Mouse (Mus musculus) hindbrain, embryonic 16.5 days (tissue): ENCODE measurements at regions not wholly inside any gene's neighbourhood (a gene's known extent, or its start where the extent isn't known, plus 50 kb on each side); places are given as distances from the start of the nearest gene placed in this dataset.

Experiments
- ATAC-seq: fragments of 200-750 bp; cut with Nextera tagmentation; 2 replicates; pipeline ENCODE4 v1.8.0; 2017; ENCODE audit warnings: moderate TSS enrichment, moderate library complexity
- H3K27ac ChIP-seq: fragments of 300-500 bp; sonication (generic); 2 replicates; pipeline ENCODE4 v1.5.1; 2014; ENCODE audit warnings: low read depth, mild to moderate bottlenecking, control low read depth, low read length, moderate library complexity
- H3K27me3 ChIP-seq: fragments of 300-500 bp; sonication (generic); replicated peaks from 2 replicates; pipeline ENCODE4 v1.6.1; 2014; ENCODE audit warnings: low read length; ENCODE audit not compliant: control insufficient read depth, insufficient read depth
- H3K36me3 ChIP-seq: fragments of 300-500 bp; sonication (generic); 2 replicates; pipeline ENCODE4 v1.6.1; 2014; ENCODE audit warnings: mild to moderate bottlenecking, low read length, moderate library complexity, mixed read lengths; ENCODE audit not compliant: control insufficient read depth, insufficient read depth
- H3K4me1 ChIP-seq: fragments of 300-500 bp; sonication (generic); 2 replicates; pipeline ENCODE4 v1.6.1; 2014; ENCODE audit warnings: low read depth, low read length; ENCODE audit not compliant: control insufficient read depth, insufficient read depth
- H3K4me2 ChIP-seq: fragments of 300-500 bp; sonication (generic); 2 replicates; pipeline ENCODE4 v1.6.1; 2014; ENCODE audit warnings: mild to moderate bottlenecking, low read length, control low read depth, moderate library complexity
- H3K4me3 ChIP-seq: fragments of 300-500 bp; sonication (generic); 2 replicates; pipeline ENCODE4 v1.5.1; 2014; ENCODE audit warnings: mild to moderate bottlenecking, low read length, control low read depth, moderate library complexity
- H3K9ac ChIP-seq: fragments of 300-500 bp; sonication (generic); 2 replicates; pipeline ENCODE4 v1.6.1; 2014; ENCODE audit warnings: low read depth, mild to moderate bottlenecking, control low read depth, low read length, moderate library complexity
- H3K9me3 ChIP-seq: fragments of 300-500 bp; sonication (generic); 2 replicates; pipeline ENCODE4 v1.6.1; 2014; ENCODE audit warnings: mild to moderate bottlenecking, low read length, moderate library complexity; ENCODE audit not compliant: control insufficient read depth
- whole genome bisulfite sequencing: fragments of 180-500 bp; shearing (Covaris S2); extraction: QIAGEN DNeasy Blood & Tissue Kit; methylation state at CpG from one replicate; pipeline ENCODE4 v1.1.7; 2014; 5-methylcytosine and 5-hydroxymethylcytosine counted together

DNA sequence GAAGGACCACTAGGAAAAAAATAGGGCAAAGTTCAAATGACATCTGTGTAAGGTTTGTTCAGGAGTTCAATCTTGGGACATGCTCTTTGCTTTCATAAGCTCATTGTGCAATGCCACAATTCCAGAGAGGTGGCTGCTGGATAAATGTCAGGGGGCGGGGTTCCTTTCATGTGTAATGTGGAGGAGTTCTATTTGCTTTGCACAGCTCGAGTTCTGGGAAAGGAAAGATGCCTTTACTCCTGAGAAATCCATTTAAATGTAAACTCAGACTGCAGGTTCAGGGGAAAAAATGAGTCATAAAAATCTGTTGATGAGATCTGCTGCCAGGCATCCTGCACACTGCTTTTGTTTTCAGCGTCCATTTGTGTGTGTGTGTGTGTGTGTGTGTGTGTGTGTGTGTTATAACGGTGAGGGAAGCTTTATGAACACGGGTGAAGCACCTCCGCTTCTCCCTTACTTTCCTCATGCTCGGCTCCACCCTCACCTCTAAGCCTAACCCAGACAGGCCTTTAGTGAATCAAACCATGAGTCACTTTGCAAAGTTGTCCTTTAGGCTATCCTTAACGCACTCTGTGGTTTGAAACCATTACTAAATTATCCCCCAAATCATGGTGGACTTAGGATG lies 99.9 kb upstream of the Acsl4 start:
- H3K27me3 ChIP-seq: peaks cover 3% of the 10 kb centered on the region; the same call in 1 of the 2 replicates
- 67% methylated on average over 8 of the region's 8 CpGs for WGBS
- H3K9me3 ChIP-seq: no peaks in the 10 kb centered on the region
- H3K4me2 ChIP-seq: no peak overlapping the region
- no peak for ATAC-seq
- no peak overlapping the region for H3K4me3 ChIP-seq
- H3K4me1 ChIP-seq: no peaks in the 10 kb centered on the region
- no peak overlapping the region for H3K9ac ChIP-seq
- H3K27ac ChIP-seq: no peak overlapping the region
- H3K36me3 ChIP-seq: no peaks in the 10 kb centered on the region

DNA sequence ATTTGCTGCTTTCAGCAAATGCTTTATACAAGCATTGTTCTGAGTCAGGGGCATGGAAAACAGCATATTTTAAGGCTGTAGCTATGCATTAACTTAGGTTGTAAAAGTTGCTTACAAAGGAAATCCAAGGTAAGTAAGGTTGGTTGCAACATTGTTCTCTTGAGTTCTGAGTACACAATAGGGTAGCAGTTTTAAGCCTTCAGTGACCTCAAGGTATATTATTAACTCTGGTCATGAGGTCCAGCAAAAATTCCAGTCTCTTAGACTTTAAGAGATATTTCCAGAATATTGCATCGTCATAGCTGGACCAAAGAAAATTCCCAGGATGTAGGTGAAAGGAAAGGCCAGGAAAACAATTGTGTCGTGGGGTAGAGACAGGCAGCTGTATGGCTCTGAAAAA lies 110.8 kb upstream of the Acsl4 start:
- Histone ChIP-seq H3K4me1 (no peaks in the 10 kb centered on the region), H3K27ac (no peak overlapping the region), H3K9me3 (no peaks in the 10 kb centered on the region), H3K36me3 (no peaks in the 10 kb centered on the region), H3K4me2 (no peak overlapping the region), H3K27me3 (no peaks in the 10 kb centered on the region), H3K4me3 (no peak overlapping the region), H3K9ac (no peak overlapping the region)
- WGBS: 70% methylated on average over 2 of the region's 2 CpGs
- no peak for ATAC-seq

DNA sequence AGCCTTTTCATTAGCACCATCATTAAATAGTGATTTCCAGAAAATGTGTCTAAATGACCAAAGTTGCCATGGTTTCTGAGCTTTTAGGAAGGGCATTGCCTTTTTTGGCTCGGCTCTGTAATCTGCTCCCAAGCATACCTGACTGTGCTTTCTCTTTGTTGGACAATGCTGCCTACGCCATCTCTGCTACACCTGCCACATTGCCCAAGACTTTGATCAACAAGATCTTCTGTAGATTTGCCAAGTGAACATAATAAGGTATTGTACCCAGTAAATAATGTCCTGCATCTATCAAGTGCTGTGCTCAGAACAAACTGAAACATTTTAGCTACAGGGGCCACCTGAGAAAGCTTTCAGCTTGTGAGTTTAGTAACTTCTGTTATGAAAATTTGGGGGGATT lies 114.6 kb upstream of the Acsl4 start:
- no peak for ATAC-seq
- H3K4me1 ChIP-seq: no peaks in the 10 kb centered on the region
- no peak overlapping the region for H3K9ac ChIP-seq
- H3K27me3 ChIP-seq: no peaks in the 10 kb centered on the region
- no peaks in the 10 kb centered on the region for H3K36me3 ChIP-seq
- WGBS: 79% methylated on average over 2 of the region's 2 CpGs
- H3K4me3 ChIP-seq: no peak overlapping the region
- no peak overlapping the region for H3K4me2 ChIP-seq
- no peaks in the 10 kb centered on the region for H3K9me3 ChIP-seq
- no peak overlapping the region for H3K27ac ChIP-seq

DNA sequence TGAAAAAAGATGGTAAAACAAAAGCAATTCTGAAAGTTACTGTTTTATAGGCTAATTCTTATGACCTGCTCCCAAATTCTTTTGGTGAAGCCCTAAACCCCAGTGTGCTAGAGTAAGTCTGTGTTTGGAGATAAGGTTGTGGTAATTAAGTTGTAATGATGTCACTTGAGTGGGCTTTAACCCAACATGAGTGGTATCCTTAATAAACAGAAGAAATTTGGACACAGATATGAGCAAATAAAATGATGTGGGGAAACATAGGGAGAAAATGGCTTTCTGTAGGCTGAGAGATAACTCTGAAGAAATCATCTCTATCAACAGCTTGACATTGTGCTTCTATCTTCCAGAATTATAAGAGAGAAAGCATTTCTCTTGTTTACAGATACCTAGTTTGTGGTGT lies 117.1 kb upstream of the Acsl4 start:
- ATAC-seq: no peak
- Histone ChIP-seq H3K4me2 (no peak overlapping the region), H3K9ac (no peak overlapping the region), H3K27me3 (no peaks in the 10 kb centered on the region), H3K9me3 (no peaks in the 10 kb centered on the region), H3K4me3 (no peak overlapping the region), H3K36me3 (no peaks in the 10 kb centered on the region), H3K27ac (no peak overlapping the region), H3K4me1 (no peaks in the 10 kb centered on the region)

DNA sequence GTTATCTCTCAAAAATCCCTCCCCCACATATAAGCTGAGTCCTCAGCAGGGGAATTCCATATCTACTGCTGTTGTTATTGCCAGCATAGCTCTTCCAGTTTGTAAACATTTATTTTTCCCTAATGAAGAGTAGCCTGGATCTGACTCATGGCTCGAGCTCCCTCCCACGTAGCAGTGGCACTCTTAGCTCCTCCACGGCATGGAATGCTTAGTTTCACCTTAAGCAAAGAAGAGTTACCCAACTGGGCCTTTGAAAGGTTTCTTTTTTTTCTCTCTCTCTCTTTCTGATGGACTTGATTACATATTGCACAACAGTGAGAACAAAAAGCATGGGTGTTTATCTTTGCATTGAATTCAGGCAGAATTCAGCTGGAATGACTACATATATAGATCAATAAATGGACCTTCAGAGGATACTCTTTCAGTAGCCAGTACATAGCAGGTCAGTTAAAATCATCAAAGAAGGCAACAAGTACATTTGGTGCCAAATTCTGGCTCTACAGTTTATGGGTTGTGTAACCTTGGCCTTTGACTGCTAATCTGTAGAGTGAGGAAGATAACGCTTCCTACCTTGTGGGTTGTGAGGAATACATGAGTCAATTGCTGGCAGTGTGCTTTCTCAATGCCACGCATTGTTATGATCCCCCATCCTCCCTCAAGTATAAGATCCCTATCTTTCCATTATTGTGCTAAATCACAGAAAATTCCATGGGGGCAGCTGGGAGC lies 126.2 kb upstream of the Acsl4 start:
- Histone ChIP-seq H3K9ac (no peak overlapping the region), H3K4me3 (no peak overlapping the region), H3K4me1 (no peaks in the 10 kb centered on the region), H3K27ac (no peak overlapping the region), H3K4me2 (no peak overlapping the region), H3K27me3 (no peaks in the 10 kb centered on the region; the same call in 1 of the 2 replicates), H3K36me3 (no peaks in the 10 kb centered on the region), H3K9me3 (no peaks in the 10 kb centered on the region)
- 91% methylated on average over 5 of the region's 5 CpGs for WGBS
- ATAC-seq: no peak

DNA sequence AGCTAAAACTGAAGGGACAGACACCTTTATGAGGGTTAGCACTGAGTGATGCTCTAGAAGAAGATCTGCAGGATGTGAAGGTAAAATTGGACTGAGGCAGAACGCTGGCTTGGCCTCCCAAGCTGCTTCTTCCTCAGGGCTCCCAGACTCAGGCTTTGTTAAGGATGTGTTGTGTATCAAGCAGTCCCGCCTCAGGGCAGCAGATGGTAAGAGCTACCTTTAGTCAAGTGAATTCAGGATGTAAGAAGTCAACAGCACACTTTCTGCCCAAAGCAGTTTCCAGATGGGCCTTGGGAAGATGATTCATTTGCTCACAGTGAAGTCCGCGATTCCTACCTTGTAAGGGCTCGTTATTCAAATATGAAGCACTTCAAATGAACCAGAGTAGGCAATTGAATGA lies 126.9 kb upstream of the Acsl4 start:
- no peak overlapping the region for H3K4me2 ChIP-seq
- 85% methylated on average over 5 of the region's 5 CpGs for WGBS
- H3K36me3 ChIP-seq: no peaks in the 10 kb centered on the region
- H3K9me3 ChIP-seq: no peaks in the 10 kb centered on the region
- H3K4me1 ChIP-seq: no peaks in the 10 kb centered on the region
- H3K27me3 ChIP-seq: no peaks in the 10 kb centered on the region; the same call in 1 of the 2 replicates
- H3K4me3 ChIP-seq: no peak overlapping the region
- no peak overlapping the region for H3K9ac ChIP-seq
- no peak for ATAC-seq
- no peak overlapping the region for H3K27ac ChIP-seq

DNA sequence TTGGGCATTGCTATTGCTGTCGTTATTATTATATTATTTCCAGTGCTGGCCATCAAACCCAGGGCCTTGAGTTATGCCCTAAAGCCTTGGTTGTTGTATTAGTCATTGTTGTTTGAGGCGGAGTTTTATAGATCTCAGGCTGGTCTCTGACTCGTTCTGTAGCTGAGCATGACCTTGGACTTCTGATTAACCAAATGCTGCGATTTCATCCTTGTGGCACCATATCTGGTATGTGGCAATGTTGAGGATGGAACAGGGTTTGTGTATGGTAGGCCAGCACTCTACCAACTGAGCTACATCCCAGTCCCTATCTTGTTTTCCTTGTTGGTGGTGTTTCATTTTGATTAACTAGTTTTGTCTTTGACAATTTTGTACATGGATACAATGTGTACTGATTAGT lies 130.7 kb upstream of the Acsl4 start:
- H3K9me3 ChIP-seq: no peaks in the 10 kb centered on the region
- no peak for ATAC-seq
- H3K27ac ChIP-seq: no peak overlapping the region
- no peak overlapping the region for H3K9ac ChIP-seq
- no peaks in the 10 kb centered on the region for H3K27me3 ChIP-seq
- WGBS: 88% methylated on average over 4 of the region's 4 CpGs
- H3K4me3 ChIP-seq: no peak overlapping the region
- H3K36me3 ChIP-seq: no peaks in the 10 kb centered on the region
- no peak overlapping the region for H3K4me2 ChIP-seq
- no peaks in the 10 kb centered on the region for H3K4me1 ChIP-seq

DNA sequence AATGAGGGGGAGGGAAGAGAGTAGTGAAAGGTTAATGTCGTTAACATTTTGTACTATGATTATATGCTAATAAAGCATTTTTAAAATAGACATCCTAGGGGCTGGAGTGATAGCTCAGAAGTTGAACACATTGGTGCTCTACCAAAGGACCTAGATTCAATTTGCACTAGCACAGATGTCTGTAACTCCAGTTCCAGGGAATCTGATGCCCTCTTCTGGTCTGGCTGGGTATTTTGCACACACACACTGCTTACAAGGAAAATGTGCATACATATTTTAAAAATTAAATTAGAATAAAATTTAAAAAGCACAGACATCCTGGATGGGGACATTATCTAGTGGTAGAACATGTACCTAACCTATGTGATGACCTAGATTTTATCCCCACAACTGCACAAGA lies 136.6 kb upstream of the Acsl4 start:
- Histone ChIP-seq H3K9ac (no peak overlapping the region), H3K9me3 (no peaks in the 10 kb centered on the region), H3K4me1 (no peaks in the 10 kb centered on the region), H3K27ac (no peak overlapping the region), H3K27me3 (no peaks in the 10 kb centered on the region), H3K4me2 (no peak overlapping the region), H3K4me3 (no peak overlapping the region), H3K36me3 (no peaks in the 10 kb centered on the region)
- no peak for ATAC-seq
- 53% methylated on average over 1 of the region's 1 CpGs for WGBS

DNA sequence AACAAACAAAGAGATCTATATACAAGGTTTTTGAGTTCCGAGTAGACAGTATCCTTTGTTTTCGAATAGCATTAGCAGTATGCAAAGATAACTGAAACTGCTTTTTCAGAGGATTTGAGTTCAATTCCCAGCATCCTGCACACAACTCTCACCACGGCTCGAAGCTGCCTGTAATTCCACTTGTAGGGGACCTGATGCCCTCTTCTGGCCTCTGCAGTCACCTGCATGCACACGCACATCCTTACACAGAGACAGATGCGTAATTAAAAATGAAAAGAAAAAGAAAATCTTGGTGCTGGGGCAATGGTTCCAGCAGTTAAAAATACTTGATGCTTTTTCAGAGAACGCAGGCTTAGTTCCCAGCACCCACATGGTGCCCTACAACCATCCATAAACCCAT lies 139.6 kb upstream of the Acsl4 start:
- Histone ChIP-seq H3K9ac (no peak overlapping the region), H3K27me3 (0 out of 2 replicates have a peak, but pooled peaks cover 2% of the 10 kb centered on the region), H3K9me3 (no peaks in the 10 kb centered on the region), H3K4me2 (no peak overlapping the region), H3K4me3 (no peak overlapping the region), H3K4me1 (no peaks in the 10 kb centered on the region), H3K27ac (no peak overlapping the region), H3K36me3 (no peaks in the 10 kb centered on the region)
- ATAC-seq: no peak
- WGBS: 52% methylated on average over 7 of the region's 7 CpGs
